Mouse (Mus musculus): ENCODE results near the gene Siglece. TPM values are rescaled to one million over a fixed set of nuclear protein-coding genes. Genes with fewer than 3 reads are reported as not detected.

Gene Siglece
- polyA plus RNA-seq, 1 experiment from 2014 or later = 0.70 TPM

Other genes starting within 250 kb of the Siglece start
- gene Lim2, start 232.5 kb downstream of the Siglece start, polyA plus RNA-seq (2016; fragmentation: Nextera tagmentation; extraction: Ambion mirVana) = not detected in 2 replicates
- 0.64 TPM in 1 of 2 replicates, not detected in the other for gene Nkg7, start 223.1 kb downstream of the Siglece start, polyA plus RNA-seq (2016; fragmentation: Nextera tagmentation; extraction: Ambion mirVana)
- gene Cldnd2, start 219.4 kb downstream of the Siglece start, polyA plus RNA-seq (2016; fragmentation: Nextera tagmentation; extraction: Ambion mirVana) = not detected in 2 replicates
- gene Etfb, start 216.1 kb downstream of the Siglece start, polyA plus RNA-seq (2016; fragmentation: Nextera tagmentation; extraction: Ambion mirVana) = 236 and 240 TPM in 2 replicates
- 1.1 TPM in 1 of 2 replicates, not detected in the other for gene Gm45233, start 216.0 kb downstream of the Siglece start, polyA plus RNA-seq (2016; fragmentation: Nextera tagmentation; extraction: Ambion mirVana)
- 1.8 and 3.7 TPM in 2 replicates for gene Vsig10l, start 197.0 kb downstream of the Siglece start, polyA plus RNA-seq (2016; fragmentation: Nextera tagmentation; extraction: Ambion mirVana)
- 1.4 and 1.7 TPM in 2 replicates for gene Iglon5, start 170.1 kb downstream of the Siglece start, polyA plus RNA-seq (2016; fragmentation: Nextera tagmentation; extraction: Ambion mirVana)
- gene 4931406B18Rik, start 154.2 kb downstream of the Siglece start, polyA plus RNA-seq (2016; fragmentation: Nextera tagmentation; extraction: Ambion mirVana) = not detected in 2 replicates
- gene Cd33, start 115.7 kb downstream of the Siglece start, polyA plus RNA-seq (2016; fragmentation: Nextera tagmentation; extraction: Ambion mirVana) = 0.83 and 1.4 TPM in 2 replicates
- gene Zfp658, start 97.9 kb downstream of the Siglece start, polyA plus RNA-seq (2016; fragmentation: Nextera tagmentation; extraction: Ambion mirVana) = 5.6 and 5.7 TPM in 2 replicates
- 15.6 and 15.7 TPM in 2 replicates for gene Zfp719, start 80.6 kb downstream of the Siglece start, polyA plus RNA-seq (2016; fragmentation: Nextera tagmentation; extraction: Ambion mirVana)
- gene Zfp819, start 53.0 kb downstream of the Siglece start, polyA plus RNA-seq (2016; fragmentation: Nextera tagmentation; extraction: Ambion mirVana) = 0.40 and 0.44 TPM in 2 replicates
- gene Ceacam18, start 25.5 kb downstream of the Siglece start, polyA plus RNA-seq (2016; fragmentation: Nextera tagmentation; extraction: Ambion mirVana) = not detected in 2 replicates
- gene Ctu1, start 11.9 kb upstream of the Siglece start, polyA plus RNA-seq (2016; fragmentation: Nextera tagmentation; extraction: Ambion mirVana) = 15.4 and 15.7 TPM in 2 replicates
- not detected in 2 replicates for gene Klk14, start 30.3 kb upstream of the Siglece start, polyA plus RNA-seq (2016; fragmentation: Nextera tagmentation; extraction: Ambion mirVana)
- 0.11 and 0.31 TPM in 2 replicates for gene Klk13, start 52.4 kb upstream of the Siglece start, polyA plus RNA-seq (2016; fragmentation: Nextera tagmentation; extraction: Ambion mirVana)
- gene Klk12, start 108.7 kb upstream of the Siglece start, polyA plus RNA-seq (2016; fragmentation: Nextera tagmentation; extraction: Ambion mirVana) = not detected in 2 replicates
- gene Klk11, start 114.4 kb upstream of the Siglece start, polyA plus RNA-seq (2016; fragmentation: Nextera tagmentation; extraction: Ambion mirVana) = not detected in 2 replicates
- 0.35 and 0.41 TPM in 2 replicates for gene Klk10, start 120.9 kb upstream of the Siglece start, polyA plus RNA-seq (2016; fragmentation: Nextera tagmentation; extraction: Ambion mirVana)
- gene Klk9, start 131.7 kb upstream of the Siglece start, polyA plus RNA-seq (2016; fragmentation: Nextera tagmentation; extraction: Ambion mirVana) = 0.14 and 0.19 TPM in 2 replicates
- gene Klk8, start 137.4 kb upstream of the Siglece start, polyA plus RNA-seq (2016; fragmentation: Nextera tagmentation; extraction: Ambion mirVana) = 12.7 and 13.4 TPM in 2 replicates
- 0.10 TPM in 1 of 2 replicates, not detected in the other for gene Klk7, start 151.1 kb upstream of the Siglece start, polyA plus RNA-seq (2016; fragmentation: Nextera tagmentation; extraction: Ambion mirVana)
- not detected in 2 replicates for gene Klk6, start 164.3 kb upstream of the Siglece start, polyA plus RNA-seq (2016; fragmentation: Nextera tagmentation; extraction: Ambion mirVana)
- 0.28 TPM in 1 of 2 replicates, not detected in the other for gene Klk5, start 181.8 kb upstream of the Siglece start, polyA plus RNA-seq (2016; fragmentation: Nextera tagmentation; extraction: Ambion mirVana)
- 0.23 TPM in 1 of 2 replicates, not detected in the other for gene Klk4, start 221.0 kb upstream of the Siglece start, polyA plus RNA-seq (2016; fragmentation: Nextera tagmentation; extraction: Ambion mirVana)